Mouse (Mus musculus) hindbrain, embryonic 14.5 days (tissue): ENCODE data around the gene Svep1. TPM values are rescaled to one million over a fixed set of nuclear protein-coding genes. Genes with fewer than 3 reads are reported as not detected.

Experiments
- ATAC-seq: fragments of 200-750 bp; cut with Nextera tagmentation; 2 replicates; pipeline ENCODE4 v1.8.0; 2017; ENCODE audit warnings: moderate number of reproducible peaks, mild to moderate bottlenecking, moderate TSS enrichment, moderate library complexity; ENCODE audit not compliant: low FRiP score
- DNase-seq: peaks from one replicate; pipeline ENCODE4 v3.0.0-alpha.2; 2015; ENCODE audit warnings: low spot score
- H3K27ac ChIP-seq: fragments of 300-500 bp; sonication (generic); 2 replicates; pipeline ENCODE4 v1.5.1; 2014; ENCODE audit warnings: mild to moderate bottlenecking, moderate library complexity
- H3K27me3 ChIP-seq: fragments of 300-500 bp; sonication (generic); 2 replicates; pipeline ENCODE4 v1.6.1; 2014; ENCODE audit warnings: mild to moderate bottlenecking, low read length, mixed read lengths; ENCODE audit not compliant: control insufficient read depth, insufficient read depth
- H3K36me3 ChIP-seq: fragments of 300-500 bp; sonication (generic); replicated peaks from 2 replicates; pipeline ENCODE4 v1.6.1; 2014; ENCODE audit not compliant: control insufficient read depth, insufficient read depth
- H3K4me1 ChIP-seq: fragments of 300-500 bp; sonication (generic); replicated peaks from 2 replicates; pipeline ENCODE4 v1.6.1; 2014; ENCODE audit warnings: antibody characterized with exemption, low read length, mixed read lengths; ENCODE audit not compliant: control insufficient read depth, insufficient read depth
- H3K4me2 ChIP-seq: fragments of 300-500 bp; sonication (generic); replicated peaks from 2 replicates; pipeline ENCODE4 v1.6.1; 2014; ENCODE audit warnings: mild to moderate bottlenecking, moderate library complexity
- H3K4me3 ChIP-seq: fragments of 300-500 bp; sonication (generic); replicated peaks from 2 replicates; pipeline ENCODE4 v1.5.1; 2014; ENCODE audit warnings: mild to moderate bottlenecking, low read length
- H3K9ac ChIP-seq: fragments of 300-500 bp; sonication (generic); 2 replicates; pipeline ENCODE4 v1.6.1; 2014
- H3K9me3 ChIP-seq: fragments of 300-500 bp; sonication (generic); 2 replicates; pipeline ENCODE4 v1.6.1; 2016; ENCODE audit warnings: low read length; ENCODE audit not compliant: control insufficient read depth
- WGBS: fragments of 180-500 bp; shearing (Covaris S2); extraction: QIAGEN DNeasy Blood & Tissue Kit; methylation state at CpG from one replicate; pipeline ENCODE4 v1.1.7; 2014; 5-methylcytosine and 5-hydroxymethylcytosine counted together
- polyA plus RNA-seq: library from polyadenylated mRNA; unstranded; fragments of >200 nt; fragmentation: Nextera tagmentation; extraction: Ambion mirVana; gene quantifications from 2 replicates; pipeline ENCODE4 v1.2.1, GENCODE M21; 2014

The Svep1 gene
- polyA plus RNA-seq, 1 experiment from 2014 or later, result 0.62 TPM

DNA sequence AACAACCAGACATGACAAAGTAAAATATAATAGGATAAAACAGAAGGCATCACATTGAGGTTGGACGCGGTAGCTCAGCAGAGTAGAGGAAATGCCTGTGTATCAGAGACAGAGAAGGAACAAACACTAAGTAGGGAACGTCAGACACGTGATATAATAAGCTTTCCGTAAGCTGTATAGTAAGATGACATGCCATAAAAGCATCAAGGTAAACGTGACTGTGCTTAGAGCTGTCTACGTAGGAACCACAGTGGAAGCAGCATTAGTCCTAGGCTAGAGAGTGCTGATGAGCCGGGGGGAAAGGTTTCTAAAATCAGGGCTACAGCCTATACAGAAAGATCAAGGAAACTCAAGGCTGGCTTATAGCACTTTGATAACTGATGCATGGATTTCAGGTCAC, 156.4 kb downstream of the Svep1 start:
- 88% methylated on average over 8 of the region's 8 CpGs for WGBS
- no peak overlapping the region for H3K27ac ChIP-seq
- no peak for ATAC-seq

DNA sequence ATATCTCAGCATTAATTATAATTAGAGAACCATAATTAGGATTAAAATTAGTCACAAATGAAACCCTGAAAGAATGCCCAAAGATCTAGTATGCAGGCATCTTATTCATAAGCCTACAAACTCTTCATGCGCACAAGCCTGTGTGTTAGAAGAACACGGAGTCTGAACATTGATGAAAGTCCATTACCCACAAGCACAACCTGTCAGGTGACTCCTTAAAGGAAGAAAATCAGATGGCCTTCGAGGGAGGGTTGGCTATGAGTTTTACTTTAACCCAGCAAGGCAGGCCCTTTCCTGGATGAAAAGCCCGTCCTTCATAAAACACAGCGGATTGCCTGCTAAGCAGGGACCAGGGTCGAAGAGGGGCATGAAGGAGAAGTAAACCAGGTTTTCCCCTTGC, 161.8 kb downstream of the Svep1 start:
- H3K4me2 ChIP-seq, result no peak overlapping the region
- H3K9me3 ChIP-seq, result no peaks in the 10 kb centered on the region
- H3K9ac ChIP-seq, result no peak overlapping the region
- no peak overlapping the region for H3K4me3 ChIP-seq
- H3K27me3 ChIP-seq, result no peaks in the 10 kb centered on the region
- WGBS, result 91% methylated on average over 6 of the region's 6 CpGs
- H3K4me1 ChIP-seq, result no peaks in the 10 kb centered on the region
- DNase-seq (no peak), ATAC-seq (no peak)
- H3K36me3 ChIP-seq, result no peaks in the 10 kb centered on the region
- no peak overlapping the region for H3K27ac ChIP-seq

More for the DNA sequence above, 156.4 kb downstream of the Svep1 start:
- Histone ChIP-seq H3K4me2 (no peak overlapping the region), H3K27me3 (no peaks in the 10 kb centered on the region), H3K9me3 (no peaks in the 10 kb centered on the region), H3K36me3 (no peaks in the 10 kb centered on the region), H3K4me3 (no peak overlapping the region), H3K9ac (no peak overlapping the region), H3K4me1 (no peaks in the 10 kb centered on the region)
- no peak for DNase-seq

- Histone ChIP-seq H3K9ac (no peak overlapping the region), H3K27me3 (no peaks in the 10 kb centered on the region), H3K4me2 (no peak overlapping the region), H3K36me3 (no peaks in the 10 kb centered on the region), H3K4me3 (no peak overlapping the region), H3K9me3 (no peaks in the 10 kb centered on the region), H3K27ac (no peak overlapping the region), H3K4me1 (no peaks in the 10 kb centered on the region)
- ATAC-seq (no peak), DNase-seq (no peak)
- WGBS, result 98% methylated on average over 3 of the region's 3 CpGs
These were observed 162.3 kb downstream of the Svep1 start for GRCm38 (mm10) chr4:58044356-58044755.

DNA sequence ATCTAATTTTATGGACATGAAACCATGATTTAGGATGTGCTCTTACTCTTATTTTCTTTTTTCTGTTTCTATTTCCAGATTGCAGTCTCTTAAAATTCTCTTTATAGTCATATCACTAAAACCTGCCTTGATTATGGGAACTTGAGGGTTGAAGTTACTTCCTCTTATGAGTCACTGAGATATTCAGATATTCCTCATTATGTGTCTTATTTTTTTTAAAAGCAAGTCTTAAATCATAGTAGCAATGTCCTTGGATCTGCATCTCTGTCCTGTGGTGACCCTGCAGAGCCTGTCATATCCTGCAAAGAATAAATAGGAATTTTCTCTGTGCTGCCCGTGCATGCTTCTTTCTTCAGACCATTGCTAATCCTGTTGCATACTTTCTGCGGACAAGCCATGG, 166.6 kb downstream of the Svep1 start:
- no peak overlapping the region for H3K4me2 ChIP-seq
- no peak for ATAC-seq
- no peak overlapping the region for H3K27ac ChIP-seq
- no peaks in the 10 kb centered on the region for H3K4me1 ChIP-seq
- no peak overlapping the region for H3K4me3 ChIP-seq
- H3K9me3 ChIP-seq, result no peaks in the 10 kb centered on the region
- no peaks in the 10 kb centered on the region for H3K27me3 ChIP-seq
- DNase-seq, result no peak
- 77% methylated on average over 2 of the region's 2 CpGs for WGBS
- H3K9ac ChIP-seq, result no peak overlapping the region
- H3K36me3 ChIP-seq, result no peaks in the 10 kb centered on the region

- no peak for ATAC-seq
- H3K36me3 ChIP-seq, result no peaks in the 10 kb centered on the region
- no peak for DNase-seq
- H3K4me1 ChIP-seq, result no peaks in the 10 kb centered on the region
- WGBS, result 90% methylated on average over 6 of the region's 6 CpGs
- H3K9ac ChIP-seq, result no peak overlapping the region
- no peak overlapping the region for H3K4me3 ChIP-seq
- no peak overlapping the region for H3K27ac ChIP-seq
- no peaks in the 10 kb centered on the region for H3K27me3 ChIP-seq
- no peak overlapping the region for H3K4me2 ChIP-seq
- H3K9me3 ChIP-seq, result no peaks in the 10 kb centered on the region
These were observed 169.5 kb downstream of the Svep1 start for GRCm38 (mm10) chr4:58037096-58037705.

- no peaks in the 10 kb centered on the region for H3K27me3 ChIP-seq
- no peak overlapping the region for H3K27ac ChIP-seq
- H3K9ac ChIP-seq, result no peak overlapping the region
- DNase-seq, result no peak
- H3K4me1 ChIP-seq, result no peaks in the 10 kb centered on the region
- WGBS, result 50% methylated on average over 13 of the region's 13 CpGs
- no peaks in the 10 kb centered on the region for H3K9me3 ChIP-seq
- no peaks in the 10 kb centered on the region for H3K36me3 ChIP-seq
- ATAC-seq, result no peak
- peak overlapping the region; percentile 24 for H3K4me2 ChIP-seq
- no peak overlapping the region for H3K4me3 ChIP-seq
These were observed 172.0 kb downstream of the Svep1 start for GRCm38 (mm10) chr4:58034663-58035062.

DNA sequence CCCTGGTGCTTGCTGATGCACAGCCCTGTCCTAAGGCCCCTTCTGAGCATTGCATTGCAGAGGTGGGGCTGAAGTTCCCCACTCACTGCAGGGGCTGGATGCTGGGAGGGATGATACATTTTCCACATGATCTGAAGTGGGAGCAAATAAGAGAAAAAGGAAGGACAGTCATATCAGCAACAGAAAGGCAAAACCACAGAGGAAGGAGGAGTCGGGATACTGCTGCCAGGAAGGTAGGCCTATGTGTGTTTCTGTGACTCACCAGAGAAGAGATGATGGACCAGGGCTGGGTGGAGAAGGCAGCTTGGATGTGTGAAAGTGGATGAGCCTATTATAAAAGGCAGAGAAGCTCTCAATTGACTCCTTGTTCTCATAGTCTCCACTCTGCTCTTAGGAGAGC, 173.9 kb downstream of the Svep1 start:
- no peak for DNase-seq
- Histone ChIP-seq H3K4me1 (no peaks in the 10 kb centered on the region), H3K4me2 (no peak overlapping the region), H3K36me3 (no peaks in the 10 kb centered on the region), H3K4me3 (no peak overlapping the region), H3K27me3 (no peaks in the 10 kb centered on the region), H3K27ac (no peak overlapping the region), H3K9me3 (no peaks in the 10 kb centered on the region), H3K9ac (no peak overlapping the region)
- 79% methylated on average over 1 of the region's 1 CpGs for WGBS
- no peak for ATAC-seq

DNA sequence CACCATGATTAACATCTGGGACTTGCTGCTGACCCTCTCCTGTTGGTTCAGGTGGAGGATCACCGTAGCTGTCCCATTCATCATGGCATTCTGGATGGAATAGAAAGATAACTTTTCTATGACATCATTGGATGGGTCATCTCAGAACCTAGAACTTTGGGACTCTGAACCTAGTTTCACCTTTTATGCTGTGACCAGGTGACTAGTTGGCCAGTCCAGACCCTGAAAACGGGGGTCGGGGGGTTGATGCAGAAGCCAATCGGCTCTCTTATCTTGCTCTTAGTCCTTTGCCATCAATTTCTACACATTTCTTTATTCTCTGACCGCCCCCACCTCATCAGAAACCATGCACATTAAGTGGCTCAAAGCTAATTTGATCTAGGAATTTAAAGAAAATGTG, 197.6 kb downstream of the Svep1 start, which contains the start of gene Txndc8:
Txndc8 (minus strand) TSS at position 101 of the 400 bp plus-strand sequence.
- Histone ChIP-seq H3K27me3 (no peaks in the 10 kb centered on the region), H3K36me3 (no peaks in the 10 kb centered on the region), H3K4me2 (no peak within 1 kb of the TSS), H3K4me1 (no peaks in the 10 kb centered on the region), H3K27ac (no peak within 1 kb of the TSS), H3K9me3 (no peaks in the 10 kb centered on the region), H3K9ac (no peak within 1 kb of the TSS), H3K4me3 (no peak within 1 kb of the TSS)
- ATAC-seq, result no peak
- WGBS, result 94% methylated on average over 5 of the region's 5 CpGs
- DNase-seq, result no peak

- Histone ChIP-seq H3K27ac (no peak overlapping the region), H3K9ac (no peak overlapping the region), H3K36me3 (no peaks in the 10 kb centered on the region), H3K4me1 (no peaks in the 10 kb centered on the region), H3K9me3 (no peaks in the 10 kb centered on the region), H3K4me2 (no peak overlapping the region), H3K27me3 (no peaks in the 10 kb centered on the region), H3K4me3 (no peak overlapping the region)
- WGBS, result 67% methylated on average over 3 of the region's 3 CpGs
- DNase-seq, result no peak
- ATAC-seq, result no peak
These were observed 203.2 kb downstream of the Svep1 start for GRCm38 (mm10) chr4:58003501-58003900.
